Mouse (Mus musculus) neural tube, embryonic 12.5 days (tissue): ENCODE measurements around the gene Hhat. TPM values are rescaled to one million over a fixed set of nuclear protein-coding genes. Genes with fewer than 3 reads are reported as not detected.

Source experiments
- ATAC-seq: fragments of 200-750 bp; cut with Nextera tagmentation; 2 replicates; pipeline ENCODE4 v1.8.0; 2017; ENCODE audit warnings: low read depth, mild to moderate bottlenecking, moderate TSS enrichment, moderate library complexity; ENCODE audit not compliant: low FRiP score
- H3K27ac ChIP-seq: fragments of 300-500 bp; sonication (generic); 2 replicates; pipeline ENCODE4 v1.5.1; 2016
- H3K27me3 ChIP-seq: fragments of 300-500 bp; sonication (generic); replicated peaks from 2 replicates; pipeline ENCODE4 v1.6.1; 2016; ENCODE audit warnings: mild to moderate bottlenecking
- H3K36me3 ChIP-seq: fragments of 300-500 bp; sonication (generic); 2 replicates; pipeline ENCODE4 v1.6.1; 2016; ENCODE audit warnings: mild to moderate bottlenecking
- H3K4me1 ChIP-seq: fragments of 300-500 bp; sonication (generic); 2 replicates; pipeline ENCODE4 v1.6.1; 2016
- H3K4me2 ChIP-seq: fragments of 300-500 bp; sonication (generic); replicated peaks from 2 replicates; pipeline ENCODE4 v1.6.1; 2016; ENCODE audit warnings: mild to moderate bottlenecking
- H3K4me3 ChIP-seq: fragments of 300-500 bp; sonication (generic); 2 replicates; pipeline ENCODE4 v1.5.1; 2016
- H3K9ac ChIP-seq: fragments of 300-500 bp; sonication (generic); 2 replicates; pipeline ENCODE4 v1.6.1; 2016; ENCODE audit warnings: mild to moderate bottlenecking
- H3K9me3 ChIP-seq: fragments of 300-500 bp; sonication (generic); 2 replicates; pipeline ENCODE4 v1.6.1; 2016; ENCODE audit warnings: mild to moderate bottlenecking
- WGBS: fragments of 180-500 bp; shearing (Covaris S2); methylation state at CpG from one replicate; pipeline ENCODE4 v1.1.7; 2016; 5-methylcytosine and 5-hydroxymethylcytosine counted together
- polyA plus RNA-seq: library from polyadenylated mRNA; unstranded; fragments of >200 nt; fragmentation: Nextera tagmentation; extraction: Ambion mirVana; gene quantifications from 2 replicates; pipeline ENCODE4 v1.2.1, GENCODE M21; 2016

The Hhat gene
- polyA plus RNA-seq, 1 experiment from 2014 or later, result 7.2 TPM

DNA sequence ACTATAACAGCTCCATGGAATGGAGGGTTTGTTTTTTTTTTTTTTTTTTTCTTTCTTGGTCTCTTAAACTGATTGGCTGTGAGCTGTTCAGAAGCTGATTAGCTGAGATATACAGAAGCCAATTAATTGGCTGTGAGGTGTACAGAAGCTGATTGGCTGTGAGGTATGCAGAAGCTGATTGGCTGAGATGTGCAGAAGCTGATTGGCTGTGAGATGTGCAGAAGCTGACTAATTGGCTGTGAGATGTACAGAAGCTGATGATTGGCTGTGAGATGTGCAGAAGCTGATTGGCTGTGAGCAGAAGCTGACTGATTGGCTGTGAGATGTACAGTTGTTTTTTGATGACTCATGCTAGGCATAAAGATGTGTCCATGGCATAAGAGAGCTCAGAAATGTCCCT lies 320.6 kb downstream of the Hhat start:
- H3K9me3 ChIP-seq, result no peaks in the 10 kb centered on the region
- H3K4me1 ChIP-seq, result 0 out of 2 replicates have a peak, but pooled peaks cover 5% of the 10 kb centered on the region
- no peak overlapping the region for H3K4me2 ChIP-seq
- H3K27ac ChIP-seq, result no peak overlapping the region
- H3K27me3 ChIP-seq, result no peaks in the 10 kb centered on the region
- no peak overlapping the region for H3K9ac ChIP-seq
- H3K36me3 ChIP-seq, result no peaks in the 10 kb centered on the region
- ATAC-seq, result no peak
- H3K4me3 ChIP-seq, result no peak overlapping the region

DNA sequence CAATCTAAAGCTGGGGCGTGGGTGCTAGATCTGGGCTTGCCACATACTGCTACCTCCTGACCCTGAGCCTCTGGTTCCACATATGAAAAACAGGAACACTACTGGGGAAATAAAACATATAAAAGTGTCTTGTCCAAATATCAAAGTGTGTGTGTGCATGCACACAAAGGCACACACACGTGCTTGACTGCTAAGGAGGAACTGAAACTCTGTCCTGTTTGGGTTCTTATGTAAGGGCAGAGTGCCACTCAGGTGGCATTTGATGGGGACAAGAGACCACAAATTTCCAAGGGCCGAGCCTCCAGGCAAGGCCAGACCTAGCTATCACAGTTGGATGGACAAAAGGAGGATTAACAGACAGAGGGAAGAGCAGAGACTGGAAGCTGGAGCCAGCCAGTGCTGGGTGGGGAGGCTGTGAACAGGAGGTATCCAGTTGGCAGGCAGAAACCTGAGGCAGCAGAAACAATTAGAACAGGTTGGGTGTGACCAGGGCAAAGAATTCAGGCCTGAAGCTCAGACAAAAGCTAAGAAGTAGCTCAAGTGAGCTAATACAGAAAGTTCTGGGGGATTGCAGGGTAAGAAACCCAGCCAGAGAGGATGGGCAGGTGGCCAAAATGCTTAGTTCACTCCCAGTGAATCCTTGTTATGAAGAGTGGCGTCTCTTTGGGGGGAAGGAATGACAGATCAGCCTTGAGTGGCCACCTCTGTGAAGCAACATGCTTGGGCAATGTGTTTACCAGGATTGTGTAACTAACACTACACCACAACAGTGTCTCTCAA lies 321.3 kb downstream of the Hhat start:
- Histone ChIP-seq H3K4me3 (no peak overlapping the region), H3K4me1 (no peaks in the 10 kb centered on the region), H3K9me3 (no peaks in the 10 kb centered on the region), H3K4me2 (no peak overlapping the region), H3K27ac (no peak overlapping the region), H3K27me3 (no peaks in the 10 kb centered on the region), H3K9ac (no peak overlapping the region), H3K36me3 (no peaks in the 10 kb centered on the region)
- WGBS, result 72% methylated on average over 4 of the region's 4 CpGs
- ATAC-seq, result no peak

DNA sequence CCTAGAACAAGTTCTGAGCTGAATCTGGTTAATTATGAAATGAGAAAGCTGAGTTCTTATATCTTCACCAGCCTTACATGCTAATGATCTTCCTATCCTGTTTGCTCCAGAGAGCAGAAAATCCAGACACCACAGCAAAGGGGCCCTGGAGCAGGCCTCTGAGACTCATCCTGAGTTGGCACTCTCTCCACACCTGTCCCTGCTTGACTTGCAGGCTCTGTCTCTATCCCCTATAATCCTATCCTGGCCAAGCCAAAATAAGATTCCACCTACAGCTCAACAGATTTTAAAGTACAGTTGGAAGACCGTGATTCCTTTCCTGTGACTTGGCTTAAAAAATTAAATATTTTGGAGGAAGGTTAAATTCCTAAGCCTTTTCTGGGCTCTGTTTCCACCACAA lies 322.5 kb downstream of the Hhat start:
- Histone ChIP-seq H3K27me3 (no peaks in the 10 kb centered on the region), H3K9ac (no peak overlapping the region), H3K27ac (no peak overlapping the region), H3K9me3 (no peaks in the 10 kb centered on the region), H3K4me3 (no peak overlapping the region), H3K36me3 (no peaks in the 10 kb centered on the region), H3K4me1 (no peaks in the 10 kb centered on the region), H3K4me2 (no peak overlapping the region)
- ATAC-seq, result no peak
- 85% methylated on average over 1 of the region's 1 CpGs for WGBS

DNA sequence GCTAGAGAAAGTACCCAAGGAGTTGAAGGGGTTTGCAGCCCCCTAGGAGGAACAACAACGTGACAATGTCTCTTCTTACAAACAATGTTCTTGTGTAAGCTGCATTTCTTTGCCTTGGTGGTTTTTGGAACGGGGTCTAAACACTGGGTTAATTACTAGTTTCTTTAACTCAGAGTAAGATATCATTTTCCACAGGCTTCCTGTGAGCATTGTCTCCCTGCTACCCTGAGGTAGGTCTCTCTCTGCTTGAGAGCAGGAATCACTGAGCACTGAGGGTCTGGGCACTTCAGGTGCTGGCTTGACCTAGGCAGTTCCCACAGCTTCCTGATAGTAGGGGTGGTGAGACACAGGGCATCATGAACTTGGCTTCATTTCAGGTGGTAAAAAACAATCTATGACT lies 323.4 kb downstream of the Hhat start:
- no peaks in the 10 kb centered on the region for H3K27me3 ChIP-seq
- H3K36me3 ChIP-seq, result no peaks in the 10 kb centered on the region
- H3K4me1 ChIP-seq, result no peaks in the 10 kb centered on the region
- no peaks in the 10 kb centered on the region for H3K9me3 ChIP-seq
- no peak overlapping the region for H3K4me2 ChIP-seq
- 64% methylated on average over 2 of the region's 2 CpGs for WGBS
- H3K4me3 ChIP-seq, result no peak overlapping the region
- H3K27ac ChIP-seq, result no peak overlapping the region
- no peak overlapping the region for H3K9ac ChIP-seq
- no peak for ATAC-seq

Other genes with a start within 250 kb of the Hhat start
- gene Sertad4, start 84.5 kb upstream of the Hhat start, polyA plus RNA-seq, result 25.2 and 25.7 TPM in 2 replicates